Mouse (Mus musculus): Measurements from ENCODE around the gene Eya2. TPM values are rescaled to one million over a fixed set of nuclear protein-coding genes. Genes with fewer than 3 reads are reported as not detected.

The Eya2 gene
- polyA plus RNA-seq, 1 experiment: 6.0 TPM

DNA sequence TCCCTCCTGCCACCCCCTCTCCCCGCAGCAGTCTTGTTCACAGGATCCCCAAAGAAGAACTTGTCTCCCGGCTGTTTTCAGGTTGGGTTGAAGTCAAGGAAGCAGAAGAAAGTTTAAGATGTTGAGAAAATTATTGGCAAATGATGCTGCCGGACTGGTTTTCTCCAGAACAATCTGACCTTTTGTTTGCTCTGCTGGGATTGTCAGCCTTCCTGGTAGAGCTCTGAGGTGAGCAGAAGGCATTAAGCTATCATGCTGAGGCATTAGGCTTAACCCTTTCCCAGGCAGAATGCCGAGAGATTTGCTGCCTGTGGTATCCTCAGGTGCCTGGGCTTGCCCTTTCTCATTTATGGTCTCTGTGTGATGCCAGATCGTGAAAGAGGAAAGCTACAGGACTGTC is 70.3 kb downstream of the Eya2 start:
- no peak for TF ChIP-seq CTCF (IDR thresholded peaks at IDR 0.05; ENCODE audit: extremely low read depth, insufficient read depth, insufficient read length, insufficient replicate concordance)
- Histone ChIP-seq H3K27ac (ENCODE audit: insufficient read depth, low read length) (no peak overlapping the region), H3K4me1 (ENCODE audit: control insufficient read depth, insufficient read depth, insufficient read length) (no peaks in the 10 kb centered on the region), H3K27me3 (ENCODE audit: control insufficient read depth, insufficient read depth, low read length) (no peaks in the 10 kb centered on the region), H3K4me3 (ENCODE audit: extremely low read depth, insufficient read depth, insufficient read length) (no peak overlapping the region), H3K36me3 (ENCODE audit: control insufficient read depth, insufficient read depth, low read length) (no peaks in the 10 kb centered on the region)
- DNase-seq (ENCODE audit: low read depth in 1 of 2, low spot score in 2 of 2): no peak
- 91% methylated on average over 5 of the region's 5 CpGs for WGBS

DNA sequence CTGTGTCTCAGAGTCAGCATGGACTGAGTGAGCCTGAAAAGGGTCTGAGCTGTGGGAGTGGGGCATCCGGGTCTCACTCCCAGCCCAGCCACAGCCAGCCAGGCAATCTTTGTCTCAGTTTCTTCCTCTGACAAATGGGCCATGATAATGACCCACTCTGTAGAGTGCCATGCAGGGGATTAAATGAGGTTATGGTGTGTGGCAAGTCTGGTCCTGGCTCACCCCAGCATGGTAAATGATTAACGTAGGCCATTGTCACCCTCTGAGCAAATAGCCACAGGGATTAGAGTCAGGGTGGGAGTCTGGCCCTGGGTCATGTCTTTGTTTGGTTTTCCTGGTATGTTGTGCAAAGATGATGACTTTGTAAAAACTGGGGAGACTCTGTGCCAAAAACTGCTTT is 72.3 kb downstream of the Eya2 start:
- WGBS: 78% methylated on average over 2 of the region's 2 CpGs
- no peaks in the 10 kb centered on the region for H3K4me1 ChIP-seq (ENCODE audit: control insufficient read depth, insufficient read depth, insufficient read length)
- H3K27me3 ChIP-seq (ENCODE audit: control insufficient read depth, insufficient read depth, low read length): no peaks in the 10 kb centered on the region
- DNase-seq (ENCODE audit: low read depth in 1 of 2, low spot score in 2 of 2): no peak
- H3K36me3 ChIP-seq (ENCODE audit: control insufficient read depth, insufficient read depth, low read length): no peaks in the 10 kb centered on the region
- TF ChIP-seq CTCF (IDR thresholded peaks at IDR 0.05; ENCODE audit: extremely low read depth, insufficient read depth, insufficient read length, insufficient replicate concordance): no peak
- no peak for TF ChIP-seq POLR2A (IDR thresholded peaks at IDR 0.05; ENCODE audit: low read depth, low read length)
- no peak overlapping the region for H3K27ac ChIP-seq (ENCODE audit: insufficient read depth, low read length)
- H3K4me3 ChIP-seq (ENCODE audit: extremely low read depth, insufficient read depth, insufficient read length): no peak overlapping the region

DNA sequence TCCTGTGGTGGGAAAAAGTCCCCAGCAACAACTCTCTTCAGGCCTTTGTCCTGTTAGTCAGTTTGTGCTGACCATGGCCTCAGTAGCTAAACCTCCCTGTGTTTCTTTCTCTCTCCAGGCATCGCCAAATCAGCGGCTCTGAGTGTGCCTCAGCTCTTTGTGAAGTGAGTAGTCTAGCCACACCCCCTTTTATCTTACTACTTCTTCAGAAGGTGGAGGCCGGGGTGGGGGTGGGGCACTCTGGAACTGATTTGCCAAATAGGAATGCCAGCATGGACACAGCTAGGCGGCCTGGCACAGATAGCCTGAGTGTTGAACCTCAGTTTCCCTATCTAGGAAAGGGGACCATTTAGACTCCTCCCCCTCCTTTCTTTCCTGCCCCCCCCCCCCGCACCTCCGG is 87.9 kb downstream of the Eya2 start:
- Histone ChIP-seq H3K4me1 (ENCODE audit: control insufficient read depth, insufficient read depth, insufficient read length) (no peaks in the 10 kb centered on the region), H3K4me3 (ENCODE audit: extremely low read depth, insufficient read depth, insufficient read length) (no peak overlapping the region), H3K27me3 (ENCODE audit: control insufficient read depth, insufficient read depth, low read length) (no peaks in the 10 kb centered on the region), H3K27ac (ENCODE audit: insufficient read depth, low read length) (no peak overlapping the region), H3K36me3 (ENCODE audit: control insufficient read depth, insufficient read depth, low read length) (no peaks in the 10 kb centered on the region)
- WGBS: 84% methylated on average over 6 of the region's 6 CpGs
- TF ChIP-seq CTCF (IDR thresholded peaks at IDR 0.05; ENCODE audit: extremely low read depth, insufficient read depth, insufficient read length, insufficient replicate concordance) (no peak), POLR2A (IDR thresholded peaks at IDR 0.05; ENCODE audit: low read depth, low read length) (no peak)
- no peak for DNase-seq (ENCODE audit: low read depth in 1 of 2, low spot score in 2 of 2)

GRCm38 (mm10) chr2:165687516-165687915 is 92.7 kb downstream of the Eya2 start:
- no peak for TF ChIP-seq POLR2A (IDR thresholded peaks at IDR 0.05; ENCODE audit: low read depth, low read length)
- no peak for TF ChIP-seq CTCF (IDR thresholded peaks at IDR 0.05; ENCODE audit: extremely low read depth, insufficient read depth, insufficient read length, insufficient replicate concordance)
- WGBS: 82% methylated on average over 8 of the region's 8 CpGs
- DNase-seq (ENCODE audit: low read depth in 1 of 2, low spot score in 2 of 2): no peak
- H3K4me3 ChIP-seq (ENCODE audit: extremely low read depth, insufficient read depth, insufficient read length): no peak overlapping the region
- H3K36me3 ChIP-seq (ENCODE audit: control insufficient read depth, insufficient read depth, low read length): no peaks in the 10 kb centered on the region
- H3K4me1 ChIP-seq (ENCODE audit: control insufficient read depth, insufficient read depth, insufficient read length): no peaks in the 10 kb centered on the region
- no peaks in the 10 kb centered on the region for H3K27me3 ChIP-seq (ENCODE audit: control insufficient read depth, insufficient read depth, low read length)
- no peak overlapping the region for H3K27ac ChIP-seq (ENCODE audit: insufficient read depth, low read length)

GRCm38 (mm10) chr2:165688896-165689295 is 94.1 kb downstream of the Eya2 start:
- Histone ChIP-seq H3K27ac (ENCODE audit: insufficient read depth, low read length) (no peak overlapping the region), H3K4me3 (ENCODE audit: extremely low read depth, insufficient read depth, insufficient read length) (no peak overlapping the region), H3K36me3 (ENCODE audit: control insufficient read depth, insufficient read depth, low read length) (no peaks in the 10 kb centered on the region), H3K27me3 (ENCODE audit: control insufficient read depth, insufficient read depth, low read length) (no peaks in the 10 kb centered on the region), H3K4me1 (ENCODE audit: control insufficient read depth, insufficient read depth, insufficient read length) (no peaks in the 10 kb centered on the region)
- no peak for DNase-seq (ENCODE audit: low read depth in 1 of 2, low spot score in 2 of 2)
- WGBS: 90% methylated on average over 4 of the region's 4 CpGs
- TF ChIP-seq CTCF (IDR thresholded peaks at IDR 0.05; ENCODE audit: extremely low read depth, insufficient read depth, insufficient read length, insufficient replicate concordance) (no peak), POLR2A (IDR thresholded peaks at IDR 0.05; ENCODE audit: low read depth, low read length) (no peak)

DNA sequence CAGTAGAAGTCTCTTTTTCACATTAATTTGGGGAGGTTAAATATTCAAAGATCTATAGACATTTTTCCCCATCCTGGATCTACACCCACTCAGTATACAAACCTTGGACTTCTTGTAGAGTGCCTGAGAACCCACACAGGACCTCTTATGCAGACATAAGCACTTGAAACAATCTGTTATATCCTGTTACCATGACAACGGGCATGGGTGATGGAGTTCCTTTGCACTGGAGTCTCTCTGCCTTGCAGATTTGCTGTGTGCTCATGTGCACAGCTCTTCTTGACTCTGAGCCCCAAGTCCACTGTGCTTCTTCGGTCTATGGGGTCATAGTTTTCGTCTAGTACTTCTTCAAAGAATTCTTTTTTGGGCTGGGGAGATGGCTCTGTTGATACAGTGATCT is 96.2 kb downstream of the Eya2 start:
- H3K27me3 ChIP-seq (ENCODE audit: control insufficient read depth, insufficient read depth, low read length): no peaks in the 10 kb centered on the region
- H3K36me3 ChIP-seq (ENCODE audit: control insufficient read depth, insufficient read depth, low read length): no peaks in the 10 kb centered on the region
- 88% methylated on average over 3 of the region's 3 CpGs for WGBS
- no peak overlapping the region for H3K27ac ChIP-seq (ENCODE audit: insufficient read depth, low read length)
- no peaks in the 10 kb centered on the region for H3K4me1 ChIP-seq (ENCODE audit: control insufficient read depth, insufficient read depth, insufficient read length)
- H3K4me3 ChIP-seq (ENCODE audit: extremely low read depth, insufficient read depth, insufficient read length): no peak overlapping the region
- no peak for DNase-seq (ENCODE audit: low read depth in 1 of 2, low spot score in 2 of 2)
- no peak for TF ChIP-seq CTCF (IDR thresholded peaks at IDR 0.05; ENCODE audit: extremely low read depth, insufficient read depth, insufficient read length, insufficient replicate concordance)
- no peak for TF ChIP-seq POLR2A (IDR thresholded peaks at IDR 0.05; ENCODE audit: low read depth, low read length)

GRCm38 (mm10) chr2:165692944-165693660 is 98.3 kb downstream of the Eya2 start:
- 30% methylated on average over 4 of the region's 4 CpGs for WGBS
- Histone ChIP-seq H3K4me3 (ENCODE audit: extremely low read depth, insufficient read depth, insufficient read length) (no peak overlapping the region), H3K27ac (ENCODE audit: insufficient read depth, low read length) (no peak overlapping the region), H3K36me3 (ENCODE audit: control insufficient read depth, insufficient read depth, low read length) (no peaks in the 10 kb centered on the region), H3K27me3 (ENCODE audit: control insufficient read depth, insufficient read depth, low read length) (no peaks in the 10 kb centered on the region), H3K4me1 (ENCODE audit: control insufficient read depth, insufficient read depth, insufficient read length) (no peaks in the 10 kb centered on the region)
- DNase-seq (ENCODE audit: low read depth in 1 of 2, low spot score in 2 of 2): no peak
- no peak for TF ChIP-seq POLR2A (IDR thresholded peaks at IDR 0.05; ENCODE audit: low read depth, low read length)
- TF ChIP-seq CTCF (IDR thresholded peaks at IDR 0.05; ENCODE audit: extremely low read depth, insufficient read depth, insufficient read length, insufficient replicate concordance): no peak
